Mouse (Mus musculus) hindbrain, embryonic 11.5 days (tissue): ENCODE results near the gene Sncg. TPM values are rescaled to one million over a fixed set of nuclear protein-coding genes. Genes with fewer than 3 reads are reported as not detected.
"Not testable (repeated sequence)": the region's sequence is repeated elsewhere in the genome, so short reads cannot be mapped to it uniquely, and the experiment has no call there.

ENCODE experiments used
- ATAC-seq: fragments of 200-750 bp; cut with Nextera tagmentation; 2 replicates; pipeline ENCODE4 v1.8.0; 2017; ENCODE audit warnings: mild to moderate bottlenecking, moderate TSS enrichment, moderate library complexity; ENCODE audit not compliant: low FRiP score
- DNase-seq: peaks from one replicate; pipeline ENCODE4 v3.0.0-alpha.2; 2015; ENCODE audit warnings: low spot score
- H3K27ac ChIP-seq: fragments of 300-500 bp; sonication (generic); 2 replicates; pipeline ENCODE4 v1.5.1; 2014; ENCODE audit warnings: mild to moderate bottlenecking, low read depth, low read length
- H3K27me3 ChIP-seq: fragments of 300-500 bp; sonication (generic); 2 replicates; pipeline ENCODE4 v1.6.1; 2014; ENCODE audit warnings: mild to moderate bottlenecking, low read length, moderate library complexity, mixed read lengths; ENCODE audit not compliant: control insufficient read depth, insufficient read depth
- H3K36me3 ChIP-seq: fragments of 300-500 bp; sonication (generic); 2 replicates; pipeline ENCODE4 v1.6.1; 2014; ENCODE audit warnings: mild to moderate bottlenecking, low read length, moderate library complexity, mixed read lengths; ENCODE audit not compliant: control insufficient read depth, insufficient read depth
- H3K4me1 ChIP-seq: fragments of 300-500 bp; sonication (generic); replicated peaks from 2 replicates; pipeline ENCODE4 v1.6.1; 2014; ENCODE audit warnings: low read length, mixed read lengths; ENCODE audit not compliant: control insufficient read depth, insufficient read depth
- H3K4me2 ChIP-seq: fragments of 300-500 bp; sonication (generic); replicated peaks from 2 replicates; pipeline ENCODE4 v1.6.1; 2014; ENCODE audit warnings: mild to moderate bottlenecking, low read depth, low read length
- H3K4me3 ChIP-seq: fragments of 300-500 bp; sonication (generic); 2 replicates; pipeline ENCODE4 v1.5.1; 2014; ENCODE audit warnings: low read depth, low read length
- H3K9ac ChIP-seq: fragments of 300-500 bp; sonication (generic); 2 replicates; pipeline ENCODE4 v1.6.1; 2014; ENCODE audit warnings: low read depth, low read length
- H3K9me3 ChIP-seq: fragments of 300-500 bp; sonication (generic); 2 replicates; pipeline ENCODE4 v1.6.1; 2016; ENCODE audit warnings: low read length; ENCODE audit not compliant: control insufficient read depth
- WGBS: fragments of 180-500 bp; shearing (Covaris S2); extraction: QIAGEN DNeasy Blood & Tissue Kit; methylation state at CpG from one replicate; pipeline ENCODE4 v1.1.7; 2014; 5-methylcytosine and 5-hydroxymethylcytosine counted together
- polyA plus RNA-seq: library from polyadenylated mRNA; unstranded; fragments of >200 nt; fragmentation: Nextera tagmentation; extraction: Ambion mirVana; gene quantifications from 2 replicates; pipeline ENCODE4 v1.2.1, GENCODE M21; 2014

The Sncg gene
- polyA plus RNA-seq: 123 and 152 TPM in 2 replicates

DNA sequence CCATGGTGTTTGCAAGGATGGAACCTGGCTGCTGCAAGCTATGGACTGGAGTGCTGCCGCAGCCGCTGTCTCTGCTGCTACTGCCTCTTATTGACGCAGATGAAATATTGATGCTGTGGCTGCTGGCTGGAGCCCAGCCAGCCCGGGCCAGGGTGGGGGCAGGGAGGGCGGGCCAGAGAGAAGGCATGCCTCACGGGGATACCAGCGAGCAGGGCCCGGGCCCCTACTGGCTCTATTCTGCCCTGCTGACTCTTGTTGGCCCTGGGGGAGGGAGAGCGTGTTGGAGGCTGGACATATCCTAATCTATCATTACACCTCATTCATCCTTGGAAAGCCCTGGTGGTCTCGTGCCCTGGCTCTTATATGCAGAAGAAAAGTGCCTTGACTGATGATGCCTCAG is at the start of gene Sncg:
Gene Sncg (minus strand): TSS at position 213 of the 400 bp plus-strand sequence.
- peak within 1 kb of the TSS; percentile 21; the same call in 1 of the 2 replicates for H3K4me2 ChIP-seq
- H3K36me3 ChIP-seq: no peaks in the 10 kb centered on the region
- 0 out of 2 replicates have a peak, but pooled peaks cover 3% of the 10 kb centered on the region for H3K4me1 ChIP-seq
- WGBS: 51% methylated on average over 10 of the region's 10 CpGs
- H3K4me3 ChIP-seq: peak within 1 kb of the TSS; percentile 1
- DNase-seq (peak; percentile 41), ATAC-seq (peak; percentile 62)
- H3K27me3 ChIP-seq: no peaks in the 10 kb centered on the region
- no peak within 1 kb of the TSS for H3K9ac ChIP-seq
- peak within 1 kb of the TSS; percentile 45; the same call in 1 of the 2 replicates for H3K27ac ChIP-seq
- no peaks in the 10 kb centered on the region for H3K9me3 ChIP-seq

- Histone ChIP-seq H3K4me2 (no peak overlapping the region), H3K27ac (no peak overlapping the region), H3K9me3 (no peaks in the 10 kb centered on the region), H3K27me3 (no peaks in the 10 kb centered on the region), H3K36me3 (0 out of 2 replicates have a peak, but pooled peaks cover 3% of the 10 kb centered on the region), H3K4me1 (no peaks in the 10 kb centered on the region), H3K9ac (no peak overlapping the region), H3K4me3 (no peak overlapping the region)
- WGBS: 94% methylated on average over 1 of the region's 1 CpGs
- ATAC-seq (no peak), DNase-seq (no peak)
These were observed 46.5 kb upstream of the Sncg start for GRCm38 (mm10) chr14:34421078-34421477.

GRCm38 (mm10) chr14:34417501-34417900 is 42.9 kb upstream of the Sncg start:
- no peak for ATAC-seq
- no peak for DNase-seq
- 90% methylated on average over 5 of the region's 5 CpGs for WGBS
- H3K4me2 ChIP-seq: no peak overlapping the region
- no peaks in the 10 kb centered on the region for H3K27me3 ChIP-seq
- no peak overlapping the region for H3K9ac ChIP-seq
- no peak overlapping the region for H3K27ac ChIP-seq
- H3K4me3 ChIP-seq: no peak overlapping the region
- no peaks in the 10 kb centered on the region for H3K9me3 ChIP-seq
- H3K36me3 ChIP-seq: peaks cover 3% of the 10 kb centered on the region; the same call in 1 of the 2 replicates
- no peaks in the 10 kb centered on the region for H3K4me1 ChIP-seq

GRCm38 (mm10) chr14:34416946-34417345 is 42.4 kb upstream of the Sncg start:
- DNase-seq, H3K27me3 ChIP-seq, ATAC-seq, H3K4me2 ChIP-seq, H3K9ac ChIP-seq, H3K4me1 ChIP-seq, H3K36me3 ChIP-seq, H3K9me3 ChIP-seq, H3K4me3 ChIP-seq, H3K27ac ChIP-seq: not testable (repeated sequence)
- WGBS: 99% methylated on average over 4 of the region's 4 CpGs

DNA sequence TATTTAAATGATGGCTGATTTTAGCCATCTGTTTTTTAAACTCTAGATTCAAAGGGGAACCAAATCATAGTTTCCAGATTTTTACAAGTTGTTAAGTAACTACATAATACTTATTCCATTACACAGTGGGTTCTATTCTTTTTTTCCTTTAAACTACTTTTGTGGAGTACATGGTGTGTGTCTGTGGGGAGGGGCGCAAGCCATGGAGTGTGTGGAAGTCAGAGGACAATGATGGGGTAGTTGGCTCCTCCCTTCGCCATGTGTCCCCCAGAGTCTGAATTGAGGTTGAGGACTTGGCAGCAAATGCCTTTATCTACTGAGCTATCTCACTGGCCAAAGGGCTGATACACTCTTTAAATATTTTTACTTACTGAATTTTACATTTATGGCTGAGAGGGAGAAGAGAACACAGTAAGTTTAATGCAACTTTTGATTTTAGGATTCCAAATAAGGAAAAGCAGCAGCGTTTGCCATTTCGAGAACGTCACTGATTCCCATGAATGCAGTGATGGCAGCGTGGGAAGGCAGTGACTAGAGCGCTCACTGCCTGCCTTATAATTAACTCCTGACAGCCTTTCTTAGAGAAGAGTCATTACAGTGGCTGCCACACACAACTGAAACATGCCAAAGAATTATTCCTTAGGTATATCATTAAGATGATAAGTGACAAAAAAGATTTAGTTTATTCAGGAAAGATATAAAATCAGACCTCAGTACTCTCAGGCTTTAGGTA is 37.7 kb upstream of the Sncg start:
- WGBS: 95% methylated on average over 7 of the region's 7 CpGs
- DNase-seq: no peak
- Histone ChIP-seq H3K36me3 (peaks cover 7% of the 10 kb centered on the region), H3K27ac (no peak overlapping the region), H3K9ac (no peak overlapping the region), H3K27me3 (no peaks in the 10 kb centered on the region), H3K4me1 (no peaks in the 10 kb centered on the region), H3K9me3 (no peaks in the 10 kb centered on the region), H3K4me2 (no peak overlapping the region), H3K4me3 (no peak overlapping the region)
- ATAC-seq: no peak

DNA sequence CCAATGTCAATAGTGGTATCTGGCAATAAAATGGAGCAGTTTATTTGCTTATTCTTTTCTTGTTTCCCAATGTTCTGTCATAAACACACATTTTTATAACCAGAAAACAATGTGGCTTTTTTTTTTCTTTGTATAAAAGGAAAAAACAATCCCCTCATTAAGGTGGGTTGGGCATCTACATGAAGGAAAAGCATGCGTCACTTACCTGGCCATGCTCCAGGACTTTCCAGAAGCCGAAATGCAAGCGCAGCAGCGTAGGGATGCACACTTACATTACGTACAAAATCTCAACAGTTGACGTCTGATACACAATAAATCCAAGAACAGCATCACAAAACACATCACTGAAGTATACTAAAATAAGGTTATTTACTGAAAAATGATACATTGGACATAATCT is 36.1 kb upstream of the Sncg start:
- DNase-seq (no peak), ATAC-seq (no peak)
- H3K9ac ChIP-seq: no peak overlapping the region
- 97% methylated on average over 6 of the region's 6 CpGs for WGBS
- no peaks in the 10 kb centered on the region for H3K4me1 ChIP-seq
- H3K4me3 ChIP-seq: no peak overlapping the region
- H3K36me3 ChIP-seq: peaks cover 7% of the 10 kb centered on the region
- no peaks in the 10 kb centered on the region for H3K9me3 ChIP-seq
- H3K4me2 ChIP-seq: no peak overlapping the region
- H3K27me3 ChIP-seq: no peaks in the 10 kb centered on the region
- H3K27ac ChIP-seq: no peak overlapping the region

GRCm38 (mm10) chr14:34403424-34403823 is 28.8 kb upstream of the Sncg start:
- no peak for ATAC-seq
- H3K36me3 ChIP-seq: no peaks in the 10 kb centered on the region; the same call in 1 of the 2 replicates
- 97% methylated on average over 7 of the region's 7 CpGs for WGBS

GRCm38 (mm10) chr14:34402871-34403270 is 28.3 kb upstream of the Sncg start:
- no peaks in the 10 kb centered on the region for H3K4me1 ChIP-seq
- no peaks in the 10 kb centered on the region for H3K9me3 ChIP-seq
- 92% methylated on average over 8 of the region's 8 CpGs for WGBS
- no peak overlapping the region for H3K9ac ChIP-seq
- H3K27ac ChIP-seq: no peak overlapping the region
- DNase-seq (no peak), ATAC-seq (no peak)
- H3K27me3 ChIP-seq: no peaks in the 10 kb centered on the region
- H3K36me3 ChIP-seq: peaks cover 4% of the 10 kb centered on the region; the same call in 1 of the 2 replicates
- no peak overlapping the region for H3K4me3 ChIP-seq
- no peak overlapping the region for H3K4me2 ChIP-seq

More at GRCm38 (mm10) chr14:34403424-34403823, 28.8 kb upstream of the Sncg start:
- H3K4me2 ChIP-seq: no peak overlapping the region
- no peak overlapping the region for H3K9ac ChIP-seq
- H3K27me3 ChIP-seq: no peaks in the 10 kb centered on the region
- H3K4me1 ChIP-seq: no peaks in the 10 kb centered on the region
- H3K9me3 ChIP-seq: no peaks in the 10 kb centered on the region
- no peak for DNase-seq
- H3K27ac ChIP-seq: no peak overlapping the region
- H3K4me3 ChIP-seq: no peak overlapping the region

DNA sequence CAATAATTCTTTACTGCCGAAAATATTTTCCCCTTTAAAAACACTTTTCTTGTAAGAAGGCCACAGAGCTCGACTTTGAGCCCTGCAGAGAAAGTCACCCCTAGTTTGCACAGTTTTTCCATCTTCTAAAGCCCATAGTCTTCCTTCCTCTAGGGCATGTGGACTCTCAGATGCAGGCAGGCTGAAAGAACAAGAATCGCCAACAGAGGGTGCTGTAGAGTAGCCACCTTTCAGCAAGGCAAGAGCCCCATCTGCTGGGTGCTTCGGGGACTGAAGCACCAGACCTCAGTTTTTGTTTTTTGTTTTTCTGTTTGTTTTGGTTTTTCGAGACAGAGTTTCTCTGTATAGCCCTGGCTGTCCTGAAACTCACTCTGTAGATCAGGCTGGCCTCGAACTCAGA is 26.5 kb upstream of the Sncg start:
- Histone ChIP-seq H3K9me3 (no peaks in the 10 kb centered on the region), H3K4me2 (no peak overlapping the region), H3K4me3 (no peak overlapping the region), H3K4me1 (no peaks in the 10 kb centered on the region), H3K27me3 (no peaks in the 10 kb centered on the region), H3K27ac (no peak overlapping the region), H3K36me3 (peaks cover 4% of the 10 kb centered on the region; the same call in 1 of the 2 replicates), H3K9ac (no peak overlapping the region)
- peak; percentile 81 for DNase-seq
- no peak for ATAC-seq
- WGBS: 51% methylated on average over 6 of the region's 6 CpGs
